Mouse (Mus musculus) megakaryocyte, adult 5-6 weeks (primary cell): ENCODE data around the gene Nek2. TPM values are rescaled to one million over a fixed set of nuclear protein-coding genes. Genes with fewer than 3 reads are reported as not detected.
A peak's percentile ranks its signal among the peaks of the same experiment; 100 is the strongest.

ENCODE experiments used
- ATAC-seq: 2 replicates; pipeline ENCODE4 v1.8.0; 2016; ENCODE audit warnings: mild to moderate bottlenecking, inconsistent platforms; ENCODE audit not compliant: poor library complexity, severe bottlenecking
- total RNA-seq, 2 experiments: library from RNA; stranded (forward) in 1 of 2; stranded (reverse) in 1 of 2; fragments of 153-499, 151-499 nt in 1 of 2; fragments of 221-1000, 200-1000 nt in 1 of 2; gene quantifications; 2 replicates each; pipeline versions ENCODE4 v1.2.3 to v1.2.4; 2015 to 2017

Nek2 gene
- total RNA-seq (2015) (19.9 and 25.9 TPM in 2 replicates), total RNA-seq (2017) (33.7 and 45.2 TPM in 2 replicates)

DNA sequence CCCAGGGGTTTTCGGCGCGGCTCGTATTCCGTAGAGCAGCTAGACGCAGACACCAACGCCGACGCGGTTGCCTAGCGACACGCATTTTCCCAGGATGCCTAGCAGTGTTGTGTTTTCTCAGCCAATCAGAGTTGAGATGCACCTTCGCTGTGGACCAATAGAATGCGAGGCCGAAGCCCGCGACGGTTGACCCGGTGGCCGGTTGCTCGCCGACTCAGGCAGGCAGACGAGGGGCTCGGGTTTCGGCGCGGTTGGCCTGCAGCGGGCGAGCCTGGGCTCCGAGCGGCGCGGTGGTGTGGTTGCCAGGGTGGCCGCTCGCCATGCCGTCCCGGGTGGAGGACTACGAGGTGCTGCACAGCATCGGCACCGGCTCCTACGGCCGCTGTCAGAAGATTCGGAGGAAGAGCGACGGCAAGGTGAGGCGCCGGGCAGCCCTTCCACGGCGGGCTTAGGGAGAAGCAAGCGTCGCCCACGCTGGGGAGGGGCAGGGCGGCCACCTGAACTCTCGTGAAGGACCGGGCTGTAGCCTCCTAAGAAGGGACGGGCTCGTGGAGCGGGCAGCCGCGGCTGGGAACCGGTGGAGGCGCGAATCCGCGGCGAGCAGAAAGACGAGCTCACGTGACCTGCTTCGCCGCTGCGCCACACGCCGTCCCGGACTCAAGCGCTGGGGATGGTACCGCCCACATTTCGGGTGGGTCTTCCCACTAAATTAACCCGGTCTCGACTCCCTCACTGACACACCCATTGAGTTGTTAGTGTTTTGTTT lies at the start of gene Nek2:
Gene Nek2 (plus strand): TSS at position 119 of the 766 bp plus-strand sequence.
- peak; percentile 90 for ATAC-seq

DNA sequence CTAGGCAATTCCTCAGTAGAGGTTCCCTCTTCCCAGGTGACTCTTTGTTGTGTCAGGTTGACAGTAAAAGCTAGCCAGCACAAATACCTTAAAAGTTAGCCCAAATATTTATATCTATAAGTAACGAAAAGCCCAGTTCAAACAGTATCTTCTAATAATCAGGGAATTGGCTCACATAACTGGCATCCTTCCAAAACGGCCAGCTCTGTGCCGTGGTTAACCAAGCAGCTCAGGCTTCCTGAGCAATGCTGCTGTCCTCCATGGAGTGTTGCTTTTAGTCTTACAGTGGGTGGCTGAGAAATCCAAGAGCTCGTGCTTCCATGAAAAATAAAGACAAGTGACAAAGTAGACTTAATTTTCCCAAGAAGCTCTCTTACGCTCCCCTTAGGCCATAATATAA lies 47.1 kb upstream of the Nek2 start:
- ATAC-seq: no peak

DNA sequence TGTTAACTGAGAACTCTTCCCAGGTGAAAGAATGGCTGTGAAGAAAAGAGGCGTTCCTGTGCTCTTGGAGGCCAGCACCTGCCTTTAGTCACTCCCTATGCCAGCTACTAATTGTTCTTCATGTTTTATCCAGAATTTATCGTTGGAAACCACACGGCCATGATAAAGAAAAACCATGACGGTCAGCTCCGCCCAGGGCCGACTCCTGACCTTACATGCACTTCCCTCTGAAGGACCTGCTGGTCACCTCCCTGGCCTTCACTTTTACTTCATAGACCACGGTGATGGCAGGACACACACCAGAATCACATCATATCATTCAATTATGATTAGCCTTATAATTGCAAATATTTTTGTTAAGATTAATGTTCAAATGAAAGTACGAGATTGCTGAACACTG lies 46.1 kb upstream of the Nek2 start:
- ATAC-seq: no peak

DNA sequence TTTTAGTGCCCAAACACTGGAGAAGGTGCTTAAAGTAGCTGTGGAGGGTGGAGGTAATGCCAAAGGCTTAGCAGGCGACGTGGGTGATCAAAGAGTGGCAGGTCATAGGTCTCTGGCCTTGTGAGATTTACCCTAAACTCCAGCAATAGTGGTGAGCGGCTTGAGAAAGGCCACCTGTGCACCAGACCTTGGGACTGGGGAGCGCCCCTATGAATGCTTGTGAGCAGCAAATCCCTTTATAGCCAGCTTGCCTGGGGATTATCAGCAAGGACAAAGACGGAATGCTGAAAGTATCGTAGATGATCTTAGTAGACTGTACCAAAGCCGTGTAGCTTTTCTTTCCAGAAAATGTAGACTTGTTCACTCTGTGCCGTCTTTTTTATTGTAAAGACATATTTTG lies 43.7 kb upstream of the Nek2 start:
- ATAC-seq: no peak

DNA sequence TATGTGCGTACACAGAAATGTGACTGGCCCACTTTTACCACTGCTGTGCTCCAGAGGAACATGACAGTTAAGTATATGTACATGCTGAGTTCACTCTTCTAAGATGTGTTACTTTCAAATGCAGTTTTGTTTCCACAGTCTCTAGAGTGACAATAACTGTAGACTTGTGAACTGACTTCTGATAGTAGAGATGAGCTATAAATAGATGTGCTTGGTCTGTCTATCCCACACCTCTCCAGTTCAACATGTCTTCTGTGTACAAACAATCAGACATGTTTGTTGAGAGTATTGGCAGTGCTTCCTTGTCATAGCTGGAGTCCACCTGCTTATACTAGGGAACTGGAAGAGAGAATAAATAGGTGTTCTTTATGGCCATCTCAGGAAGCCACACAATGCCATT lies 40.8 kb upstream of the Nek2 start:
- no peak for ATAC-seq

DNA sequence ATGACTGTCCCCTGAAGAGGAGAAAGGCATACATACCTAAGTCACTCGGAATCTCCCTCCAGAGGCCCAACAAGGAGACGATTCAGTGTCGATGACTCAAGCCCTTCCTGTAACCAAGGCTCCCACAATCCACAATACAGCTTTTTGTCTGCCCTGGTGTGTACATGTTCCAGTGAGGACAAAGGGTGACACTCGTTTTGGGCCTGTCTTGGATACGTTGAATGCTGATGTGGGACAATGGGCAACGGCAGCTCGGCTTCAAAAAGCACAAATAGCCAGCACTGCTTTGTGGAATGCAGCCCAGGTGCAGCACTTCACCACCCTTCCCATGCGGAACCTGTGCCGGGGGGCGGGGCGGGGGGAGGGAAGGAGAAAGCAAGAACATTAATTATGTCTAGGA lies 36.1 kb upstream of the Nek2 start:
- ATAC-seq: no peak

DNA sequence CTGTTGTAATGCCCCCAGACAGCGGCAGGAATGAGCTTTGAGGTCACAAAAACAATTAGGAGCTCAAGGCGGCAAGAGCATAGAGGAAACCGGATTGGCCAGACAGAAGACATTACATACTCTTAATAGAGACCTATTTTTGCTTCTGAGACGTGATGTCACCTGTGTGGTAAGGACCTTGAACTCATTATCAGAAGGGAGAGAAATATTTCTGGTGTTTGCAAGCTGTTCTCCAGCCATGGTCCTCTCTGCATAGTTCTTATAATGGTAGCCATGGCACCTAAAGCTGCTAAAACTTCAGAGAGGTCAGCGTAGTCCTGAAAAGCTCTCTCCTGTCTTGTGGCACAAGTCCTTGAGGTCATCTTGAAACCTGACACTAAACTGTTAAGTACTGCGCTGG lies 35.0 kb upstream of the Nek2 start:
- no peak for ATAC-seq

DNA sequence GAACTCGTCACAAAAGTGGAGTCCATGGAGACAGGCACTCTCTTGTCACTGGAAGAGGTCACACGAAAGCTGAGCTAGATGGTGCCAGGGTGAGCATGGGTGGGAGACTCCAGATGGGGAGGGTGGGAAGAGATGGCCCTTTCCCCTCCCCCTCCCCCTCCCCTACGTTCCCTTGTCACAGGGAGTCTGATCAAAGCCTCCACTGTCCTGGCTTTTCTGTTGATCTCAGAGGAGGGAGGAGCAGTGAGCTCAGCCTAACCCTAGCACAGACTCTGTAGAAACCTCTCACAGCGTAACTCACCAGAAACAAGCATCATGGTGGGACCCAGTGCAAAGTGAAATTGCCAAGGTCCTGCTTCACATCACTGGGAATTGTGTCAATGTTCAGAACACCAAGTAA lies 33.9 kb upstream of the Nek2 start:
- no peak for ATAC-seq

DNA sequence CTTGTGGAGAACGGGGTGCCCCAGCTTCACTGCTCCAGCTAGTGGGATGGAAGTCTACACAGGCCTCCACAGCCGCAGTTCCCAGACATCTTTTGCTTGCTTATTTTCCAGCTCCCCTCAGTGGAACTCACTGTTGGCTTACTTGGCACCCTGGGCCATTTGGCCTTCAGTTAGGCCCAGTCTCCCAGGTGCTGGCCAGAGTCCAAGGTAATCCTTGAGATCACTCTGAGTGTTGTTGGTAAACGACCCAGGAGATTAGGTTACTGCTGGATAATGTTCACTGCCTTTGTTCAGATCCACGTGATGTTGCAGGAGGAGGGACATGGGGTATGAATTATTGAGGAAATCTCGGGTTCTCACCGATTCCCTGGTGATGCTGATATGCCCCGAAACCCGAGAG lies 28.3 kb upstream of the Nek2 start:
- no peak for ATAC-seq

DNA sequence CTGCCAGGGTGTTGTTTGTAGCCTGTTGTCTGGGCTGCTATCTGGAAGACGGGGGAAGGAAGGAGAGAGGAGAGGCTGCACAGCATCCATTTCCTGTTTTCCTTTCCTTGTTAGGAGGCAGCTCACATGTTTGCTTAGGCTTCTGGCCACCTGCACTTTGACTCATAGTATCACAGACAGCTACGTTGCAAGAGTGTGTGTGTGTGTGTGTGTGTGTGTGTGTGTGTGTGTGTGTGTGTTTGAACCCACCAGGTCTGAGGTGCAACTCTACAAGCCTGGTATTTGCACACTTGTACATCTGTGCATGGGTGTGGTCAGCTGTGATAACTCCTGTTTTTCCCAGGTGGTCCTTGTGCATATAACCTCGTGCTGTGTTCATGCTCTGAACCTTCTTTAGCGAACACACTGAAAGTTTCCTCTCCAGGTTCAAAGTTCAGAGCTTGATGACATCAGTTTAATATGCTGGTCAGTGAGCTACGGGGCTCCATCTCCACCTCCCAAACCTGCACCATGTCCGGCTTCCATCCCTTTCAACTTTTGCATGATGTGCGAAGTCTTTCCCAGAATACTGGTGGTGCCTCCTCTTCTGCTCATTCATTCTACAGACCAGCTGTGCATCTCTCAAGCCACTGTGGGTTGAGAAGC lies 27.2 kb upstream of the Nek2 start:
- no peak for ATAC-seq

DNA sequence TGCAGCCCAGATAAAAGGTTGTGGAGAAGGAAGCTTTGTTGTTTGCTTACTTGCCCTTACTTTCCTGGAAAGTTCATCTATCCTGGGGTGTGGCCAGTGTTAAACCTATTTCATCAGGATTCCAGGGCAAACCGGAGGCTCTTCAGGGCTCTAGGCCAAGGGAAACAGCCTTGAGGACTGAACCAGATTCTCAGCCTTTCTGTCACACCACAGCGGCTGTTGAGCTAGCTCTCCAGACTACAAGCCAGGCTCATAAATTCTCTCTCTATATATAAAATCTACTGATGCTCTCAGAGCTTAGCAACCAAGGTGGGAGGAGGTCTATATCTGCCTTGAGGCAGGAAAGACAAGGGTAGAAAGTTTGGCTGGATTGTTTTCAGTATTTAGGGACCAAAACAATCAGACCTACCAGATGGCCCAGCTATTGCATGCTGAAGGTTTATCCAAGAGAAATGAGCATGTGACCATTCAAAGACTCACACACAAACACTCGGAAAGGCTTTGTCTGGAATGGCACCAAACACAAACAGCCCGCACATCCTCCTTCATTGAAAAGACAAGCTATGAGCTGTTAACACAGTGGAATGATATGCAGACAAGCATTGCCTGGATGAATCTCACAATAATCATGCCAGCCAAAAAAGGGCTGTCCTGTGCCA lies 24.9 kb upstream of the Nek2 start:
- no peak for ATAC-seq

DNA sequence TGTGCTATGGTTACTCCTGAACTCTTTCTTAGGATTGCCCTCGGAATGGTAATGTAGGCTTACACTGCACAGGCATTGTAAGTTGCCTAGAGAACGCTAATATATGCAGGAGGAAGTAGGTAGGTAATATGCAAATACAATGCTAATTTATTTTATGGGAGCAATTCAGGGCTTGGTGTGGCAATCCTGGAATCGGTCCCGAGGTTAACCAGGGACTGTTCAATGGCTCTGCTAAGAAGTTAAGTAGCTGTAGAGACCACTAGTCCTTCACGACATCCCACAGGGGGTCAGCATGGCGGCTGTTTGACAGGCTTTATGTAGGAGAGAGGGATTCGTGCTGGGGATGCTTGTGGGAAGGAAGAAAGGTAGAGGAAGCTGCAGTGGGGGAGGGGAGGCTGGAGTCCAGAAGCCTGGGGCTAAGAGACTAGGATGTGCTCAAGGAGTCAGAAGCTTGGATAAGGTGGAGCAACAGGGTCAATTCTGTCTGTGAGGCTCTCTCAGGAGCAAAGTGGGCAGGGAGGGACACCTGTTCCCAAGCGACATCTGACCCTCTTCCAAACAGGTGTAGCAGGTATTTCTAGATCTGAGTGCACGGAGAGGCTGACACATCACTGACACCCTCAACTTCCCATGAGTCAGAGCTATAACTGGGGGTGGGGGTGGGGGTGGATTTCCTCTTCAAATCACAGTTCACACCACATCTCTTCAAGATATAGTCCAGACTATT lies 19.0 kb upstream of the Nek2 start:
- ATAC-seq: no peak

DNA sequence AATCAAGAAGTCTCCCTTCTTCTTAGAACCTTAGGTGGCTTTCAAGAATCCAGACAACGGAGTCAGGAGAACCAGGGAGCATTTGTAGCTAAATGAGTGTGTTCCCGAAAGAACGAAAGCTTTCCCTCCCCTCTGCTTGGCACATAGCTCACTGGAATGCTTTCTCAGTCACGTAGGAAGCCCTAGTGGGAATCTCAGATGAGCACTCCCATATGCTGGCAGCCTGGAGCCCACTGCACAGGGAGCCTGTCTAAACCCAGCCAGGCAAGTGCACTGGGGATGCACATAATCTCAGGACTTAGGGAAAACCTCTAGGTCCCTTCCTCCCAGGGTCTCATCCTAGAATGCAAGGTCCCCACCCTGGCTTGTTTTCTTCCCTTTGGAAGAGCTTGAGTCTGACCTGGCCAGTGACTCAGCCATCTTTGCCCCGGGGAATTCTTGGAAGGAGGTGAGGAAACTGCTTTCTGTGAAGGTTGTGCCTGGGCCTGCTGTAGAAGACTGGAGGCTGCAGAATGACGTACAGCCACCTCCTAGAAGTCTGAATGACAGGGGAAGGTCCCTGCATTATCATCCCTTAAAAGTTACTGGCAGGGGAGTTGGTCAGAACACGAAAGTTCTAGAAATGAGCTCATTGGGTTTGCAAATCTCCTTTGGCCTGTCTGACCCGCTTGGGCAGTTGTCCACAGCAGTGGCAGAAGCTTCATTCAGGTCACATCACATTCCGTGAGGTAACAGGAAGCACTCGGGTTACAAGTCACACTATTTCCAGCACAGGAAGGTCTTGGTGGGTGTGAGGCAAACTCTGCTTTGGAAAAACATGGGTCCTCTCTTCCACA lies 18.2 kb upstream of the Nek2 start:
- ATAC-seq: no peak

DNA sequence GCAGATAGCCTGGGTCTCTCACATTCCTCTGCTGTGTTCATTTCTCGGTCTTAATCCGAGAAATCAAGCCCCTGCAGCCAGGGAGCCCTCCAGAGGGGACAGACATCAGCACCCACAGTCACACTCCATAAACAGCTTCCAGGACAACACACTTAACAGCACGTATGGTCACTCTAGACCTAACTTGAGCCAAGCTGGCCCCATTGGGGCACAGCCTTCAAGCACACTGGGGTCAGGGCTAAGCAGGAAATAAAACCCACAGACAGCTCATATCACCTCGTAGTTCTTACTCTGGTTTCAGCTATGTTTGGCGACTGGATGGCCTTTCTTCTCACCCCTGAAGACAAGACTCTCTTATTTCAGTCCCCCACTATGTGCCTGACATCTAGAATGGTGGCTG lies 16.5 kb upstream of the Nek2 start:
- ATAC-seq: no peak

DNA sequence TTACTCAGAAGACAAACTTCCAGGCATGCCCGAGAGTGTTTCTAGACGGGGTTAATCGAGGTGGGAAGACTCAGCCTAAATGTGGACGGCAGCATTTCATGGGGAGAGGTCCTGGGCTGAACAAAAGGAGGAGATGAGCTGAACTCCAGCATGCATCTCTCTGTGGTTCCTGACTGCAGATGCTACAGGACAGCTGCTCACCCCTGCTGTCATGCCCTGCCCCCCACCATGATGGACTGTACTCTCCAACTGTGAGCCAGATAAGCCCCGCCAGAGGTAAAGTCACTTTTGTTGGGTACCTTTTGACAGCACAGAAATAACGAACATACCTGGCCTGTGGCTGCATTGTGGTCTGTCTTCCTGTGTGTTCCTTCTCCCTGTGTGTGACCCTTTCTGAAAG lies 15.5 kb upstream of the Nek2 start:
- no peak for ATAC-seq

DNA sequence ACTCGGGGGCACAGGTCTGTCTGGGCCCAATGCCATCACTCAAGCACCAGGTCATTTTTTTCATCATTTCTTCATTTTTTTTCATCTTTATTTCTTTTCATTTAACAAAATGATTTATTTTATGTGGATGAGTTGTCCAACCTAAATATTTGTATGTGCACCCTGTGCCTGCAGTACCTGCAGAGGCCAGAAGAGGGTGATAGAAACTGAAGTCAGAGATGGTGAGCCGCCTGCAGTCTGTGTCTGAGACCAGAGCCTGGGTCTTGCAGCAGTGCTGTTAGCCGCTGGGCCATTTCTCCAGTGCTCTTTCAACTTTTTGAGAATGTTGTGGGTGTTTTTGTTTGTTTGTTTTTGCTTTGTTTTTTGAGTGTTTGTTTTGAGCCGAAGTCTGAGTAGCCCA lies 14.5 kb upstream of the Nek2 start:
- ATAC-seq: no peak

DNA sequence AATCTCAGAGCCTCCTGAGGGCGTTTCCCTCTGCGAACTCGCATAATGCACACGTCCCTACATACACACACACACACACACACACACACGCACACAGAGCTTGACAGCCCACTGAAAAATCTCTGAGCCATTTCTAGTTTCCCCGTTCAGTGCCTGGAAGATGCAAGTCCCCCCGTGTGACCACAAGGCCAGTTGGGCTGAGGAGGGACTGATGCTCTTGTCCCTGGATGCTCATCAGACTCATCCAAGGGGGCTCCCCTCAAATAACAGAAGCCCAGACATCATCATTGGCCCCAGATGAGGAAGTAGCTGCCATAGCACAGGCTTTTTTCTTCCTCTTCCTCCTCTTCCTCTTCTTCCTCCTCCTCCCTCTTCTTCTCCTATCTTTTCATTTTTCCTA lies 13.3 kb upstream of the Nek2 start:
- no peak for ATAC-seq

DNA sequence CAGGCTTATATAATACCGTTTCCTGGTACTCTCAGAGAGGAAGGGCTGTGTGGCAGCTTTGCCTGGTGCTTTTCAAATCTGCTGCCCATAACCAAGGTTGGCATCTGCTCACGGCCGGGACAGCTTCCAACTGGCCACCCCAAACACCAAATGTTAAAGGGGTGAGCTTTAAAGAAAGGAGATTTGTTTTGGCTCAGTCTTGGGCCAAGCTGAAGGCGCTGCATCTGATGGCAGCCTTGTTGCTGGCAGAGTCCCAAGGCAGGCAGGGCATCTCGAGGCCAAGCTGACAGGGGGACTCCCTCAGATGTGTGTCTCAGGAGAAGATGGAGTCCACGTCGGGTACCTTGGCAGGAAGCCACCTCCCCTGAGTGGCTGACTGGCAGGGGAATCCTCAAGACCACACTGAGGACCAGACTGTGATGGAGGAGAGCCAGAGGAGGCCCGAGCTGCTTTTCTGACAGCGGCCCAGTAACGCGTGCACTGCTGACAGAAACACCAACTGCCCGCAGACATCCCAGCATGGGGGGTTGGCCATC lies 12.5 kb upstream of the Nek2 start:
- ATAC-seq: no peak

DNA sequence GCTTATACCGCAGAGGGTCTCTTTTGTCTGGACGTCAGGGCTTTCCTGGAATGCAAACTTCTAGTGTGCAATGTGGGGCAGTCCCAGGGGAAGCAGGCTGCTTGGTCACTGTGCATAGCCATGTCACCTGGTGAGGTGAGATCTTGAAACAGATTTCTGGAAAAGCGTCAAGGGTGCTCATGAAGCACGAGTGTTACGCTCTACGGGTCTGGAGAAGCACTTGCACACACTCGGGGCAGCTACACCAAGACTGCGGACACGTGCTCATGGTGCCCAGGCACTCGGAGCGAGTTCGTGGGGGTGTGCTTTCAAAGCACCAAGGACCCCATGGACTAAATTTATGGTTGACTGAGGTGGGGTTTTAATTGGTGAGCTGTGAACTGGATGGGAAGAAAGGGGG lies 9.5 kb upstream of the Nek2 start:
- no peak for ATAC-seq

DNA sequence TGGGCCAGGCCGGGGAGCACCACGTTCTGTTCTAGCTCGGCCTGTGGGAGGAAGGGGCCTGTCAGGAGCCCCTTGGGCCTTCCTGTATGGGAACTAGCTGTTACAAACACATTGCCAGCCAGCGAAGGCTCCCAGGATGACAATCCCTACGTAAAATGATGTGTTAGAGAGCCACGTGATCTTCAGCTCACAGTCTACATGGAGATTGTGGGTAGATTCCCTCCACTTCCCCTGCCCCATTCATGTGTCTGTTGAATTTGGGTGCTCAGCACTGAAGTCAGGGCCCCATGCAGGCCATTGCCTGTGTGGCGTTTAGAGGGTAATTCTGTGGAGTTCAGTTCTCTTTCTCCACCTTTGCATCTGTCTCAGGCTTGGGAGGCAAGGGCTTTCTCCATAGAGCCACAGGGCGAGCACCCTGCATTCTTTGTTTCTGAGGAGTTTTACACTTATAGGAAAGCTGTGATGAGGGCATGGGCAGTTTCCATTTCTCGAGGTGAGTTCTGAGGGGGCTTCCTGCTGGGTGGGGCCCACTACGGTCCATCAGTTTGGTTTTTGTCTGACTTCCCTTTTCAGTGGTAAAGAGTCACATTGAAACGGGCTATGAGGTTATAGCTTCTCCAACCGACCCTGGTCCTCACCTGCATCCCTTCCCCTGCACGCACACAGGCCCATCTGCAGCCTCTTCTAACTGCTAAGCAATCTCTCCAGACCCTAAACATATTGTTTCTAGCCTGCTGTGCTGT lies 8.1 kb upstream of the Nek2 start:
- no peak for ATAC-seq
